Mouse (Mus musculus): ENCODE results near the gene Ebf4.

DNA sequence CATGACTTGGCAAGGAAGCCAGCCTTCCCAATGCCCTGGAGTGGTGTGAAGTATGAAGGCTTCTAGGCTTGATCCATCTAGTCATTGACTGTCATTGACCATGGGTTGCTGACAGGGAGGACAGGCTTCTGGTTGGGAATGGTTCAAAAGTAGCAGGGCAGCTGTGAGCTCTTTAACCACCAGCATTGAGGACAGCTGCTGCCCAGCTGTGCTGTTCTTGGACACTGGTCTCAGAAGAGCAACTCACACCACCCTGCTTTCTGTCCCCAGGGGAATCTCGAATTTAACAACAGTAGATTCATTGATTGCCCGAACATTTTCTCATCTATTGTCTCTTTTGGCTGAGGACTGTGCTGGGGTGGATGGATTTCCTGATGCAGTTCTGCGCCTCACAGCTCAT, 58.9 kb downstream of the Ebf4 start:
- no peak for TF ChIP-seq CTCF (IDR thresholded peaks at IDR 0.05; ENCODE audit: extremely low read depth, insufficient read length, insufficient replicate concordance, low read depth, low read length)
- TF ChIP-seq POLR2A (IDR thresholded peaks at IDR 0.05; ENCODE audit: low read depth, low read length): no peak
